Mouse (Mus musculus) cerebral cortex, adult 2 months (tissue): ENCODE data around the gene Ep300.

Experiments used
- WGBS: fragments of 180-500 bp; shearing (Covaris S2); methylation state at CpG from one replicate; pipeline ENCODE4 v1.1.7; 2018; 5-methylcytosine and 5-hydroxymethylcytosine counted together

The Ep300 gene

DNA sequence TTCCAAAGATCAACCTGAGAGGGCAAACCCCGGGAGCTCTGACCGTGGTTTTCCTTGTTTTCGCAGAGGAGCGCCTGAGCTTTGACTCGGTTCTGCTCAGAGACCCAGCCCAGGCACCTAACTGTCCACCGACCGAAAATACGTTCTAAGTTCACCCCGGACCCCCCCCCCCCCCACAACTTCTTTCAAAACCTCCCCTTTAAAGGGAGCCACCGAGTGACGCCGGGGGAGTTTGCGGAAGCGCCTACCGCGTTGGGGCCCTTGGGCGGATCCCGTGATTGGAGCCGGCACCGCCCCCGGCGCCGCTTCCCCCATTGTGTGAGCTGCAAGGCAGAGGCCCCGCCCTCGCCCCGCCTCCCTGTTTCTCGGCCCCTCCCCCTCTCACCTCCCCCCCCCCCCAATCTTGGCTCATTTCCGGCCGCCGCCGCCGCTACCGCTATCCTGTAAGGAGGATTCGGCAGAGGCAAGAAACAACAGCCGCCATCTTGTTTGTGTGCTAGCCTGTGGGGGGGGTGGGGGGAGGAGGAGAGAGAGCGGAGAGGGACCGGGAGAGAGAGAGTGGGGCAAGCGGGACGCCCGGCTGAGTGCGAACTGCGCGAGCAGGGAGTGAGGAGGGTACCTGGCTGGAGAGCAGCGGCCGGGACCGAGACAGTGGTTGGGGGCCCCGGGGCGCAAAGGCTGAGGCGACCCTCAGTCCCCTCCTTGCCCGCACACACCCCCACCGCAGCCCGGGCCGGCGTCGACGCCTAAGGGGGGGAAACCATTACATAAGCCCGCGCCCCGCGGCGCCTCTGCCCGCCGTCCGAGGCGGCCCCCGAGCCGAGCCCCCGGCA is at the start of gene Ep300:
Ep300 (plus strand) TSS at position 439 of the 833 bp plus-strand sequence.
- WGBS: under 1% methylated on average over 64 of the region's 68 CpGs

- 26% methylated on average over 9 of the region's 9 CpGs for WGBS
Measured at GRCm38 (mm10) chr15:81535881-81536351, 49.2 kb upstream of the Ep300 start.

GRCm38 (mm10) chr15:81538149-81538548 is 47.0 kb upstream of the Ep300 start:
- WGBS: 80% methylated on average over 4 of the region's 4 CpGs

DNA sequence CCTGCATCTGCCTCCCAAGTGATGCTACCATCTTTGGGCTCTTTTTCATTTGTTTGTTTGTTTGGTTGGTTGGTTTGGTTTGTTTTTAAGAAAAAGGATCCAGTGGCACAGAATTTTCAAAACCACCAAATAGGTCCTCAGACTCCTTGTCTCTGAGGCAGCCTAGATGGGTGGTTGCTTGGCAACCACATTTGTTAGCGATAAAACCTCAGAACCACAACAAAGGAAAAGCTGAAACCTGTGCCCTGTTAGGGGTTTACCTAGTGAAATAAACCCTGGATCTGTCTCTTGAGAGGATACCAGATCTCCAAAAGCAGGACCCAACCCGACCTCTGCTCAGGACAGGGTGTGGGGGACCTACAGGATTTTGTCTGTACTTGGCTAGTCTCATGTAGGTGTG is 45.6 kb upstream of the Ep300 start:
- 71% methylated on average over 2 of the region's 2 CpGs for WGBS

DNA sequence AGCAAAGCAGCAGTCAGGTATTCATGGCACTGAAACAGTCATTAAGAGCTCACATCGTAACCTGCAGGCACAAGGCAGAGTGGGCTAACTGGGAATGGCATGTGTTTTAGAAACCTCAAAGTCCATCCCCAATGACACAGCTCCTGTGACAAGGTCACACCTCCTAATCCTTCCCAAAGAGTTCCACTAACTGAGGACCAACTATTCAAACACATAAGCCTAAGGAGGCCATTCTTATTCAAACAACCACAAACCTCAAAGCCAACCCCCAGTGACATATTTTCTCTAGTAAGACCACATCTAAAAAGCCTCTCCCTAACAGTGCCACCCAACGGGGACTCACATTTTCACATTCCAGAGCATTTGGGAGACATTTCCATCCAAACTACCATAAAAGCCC is 40.2 kb upstream of the Ep300 start:
- WGBS: 97% methylated on average over 2 of the region's 2 CpGs

DNA sequence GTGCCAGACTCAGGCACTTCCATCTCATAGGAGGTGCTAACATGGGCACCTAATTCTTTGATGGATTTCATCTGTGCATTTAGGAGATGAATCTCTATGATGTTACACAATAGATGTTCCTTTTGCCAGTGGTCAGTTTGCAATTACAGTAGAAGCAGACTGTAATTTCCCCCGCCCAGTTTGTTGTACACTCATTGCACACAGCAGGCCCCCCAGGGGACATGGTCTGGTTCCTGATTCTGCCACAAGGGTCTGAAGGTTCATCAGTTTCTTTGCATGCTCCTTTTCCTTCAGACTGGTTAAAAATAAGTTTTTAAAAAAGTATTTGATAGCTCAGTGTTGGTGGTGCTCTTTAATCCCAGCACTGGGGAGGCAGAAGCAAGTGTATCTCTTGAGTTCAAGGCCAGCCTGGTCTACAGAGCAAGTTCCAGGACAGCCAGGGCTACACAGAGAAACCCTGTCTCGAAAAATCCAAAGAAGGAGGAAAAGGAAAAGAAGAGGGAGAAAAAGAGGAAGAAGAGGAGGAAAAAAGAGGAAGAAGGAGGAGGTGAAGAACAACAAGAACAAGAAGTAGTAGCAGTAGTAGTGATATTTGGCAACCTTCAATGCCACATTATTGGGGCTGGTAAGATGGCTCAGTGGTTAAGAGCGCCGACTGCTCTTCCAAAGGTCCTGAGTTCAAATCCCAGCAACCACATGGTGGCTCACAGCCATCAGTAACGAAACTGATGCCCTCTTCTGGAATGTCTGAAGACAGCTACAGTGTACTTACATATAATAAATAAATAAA is 39.6 kb upstream of the Ep300 start:
- WGBS: 88% methylated on average over 5 of the region's 5 CpGs

- 87% methylated on average over 1 of the region's 1 CpGs for WGBS
Measured at GRCm38 (mm10) chr15:81553455-81553854, 31.7 kb upstream of the Ep300 start.

DNA sequence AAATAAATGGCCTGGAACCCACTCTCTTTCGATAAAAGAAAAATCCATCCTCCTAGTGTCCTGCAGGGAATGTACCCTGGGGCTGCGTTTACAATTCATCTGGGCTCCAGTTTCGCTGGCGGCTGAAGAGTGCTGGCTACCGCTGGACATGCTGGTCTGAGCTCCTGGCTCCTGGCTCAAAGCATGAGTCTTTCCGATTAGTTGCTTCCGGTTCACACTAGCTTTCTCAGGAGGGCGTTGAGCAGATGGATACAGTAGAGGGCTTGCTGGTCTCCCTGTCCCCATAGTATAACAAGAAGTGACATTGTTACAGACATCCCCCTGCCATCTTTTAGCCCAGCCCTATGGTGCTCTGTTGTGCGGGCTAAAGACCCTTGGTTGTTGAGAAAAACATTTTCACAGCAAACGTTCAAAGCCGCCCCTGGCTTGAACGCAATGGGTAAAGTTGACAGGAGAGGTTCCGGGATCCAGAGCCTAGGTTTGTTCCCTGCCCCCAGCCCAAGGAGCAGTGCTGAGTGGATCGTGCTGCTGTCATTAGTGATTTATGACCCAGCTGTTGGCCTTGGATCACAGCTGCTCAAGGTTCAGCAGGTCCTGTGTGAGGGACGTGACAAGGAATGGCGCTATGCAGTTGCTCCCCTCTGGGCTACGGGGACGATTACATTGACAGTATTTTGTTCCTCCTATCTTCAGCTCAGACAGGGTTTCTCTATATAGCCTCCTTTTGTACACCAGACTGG is 30.4 kb upstream of the Ep300 start:
- WGBS: 80% methylated on average over 18 of the region's 18 CpGs

- WGBS: 94% methylated on average over 3 of the region's 3 CpGs
Measured at GRCm38 (mm10) chr15:81555986-81556385, 29.2 kb upstream of the Ep300 start.

- WGBS: 68% methylated on average over 3 of the region's 3 CpGs
Measured at GRCm38 (mm10) chr15:81561501-81561900, 23.6 kb upstream of the Ep300 start.

GRCm38 (mm10) chr15:81561996-81562395 is 23.2 kb upstream of the Ep300 start:
- 80% methylated on average over 9 of the region's 9 CpGs for WGBS

- WGBS: 69% methylated on average over 9 of the region's 9 CpGs
Measured at GRCm38 (mm10) chr15:81562491-81563488, 22.4 kb upstream of the Ep300 start.

DNA sequence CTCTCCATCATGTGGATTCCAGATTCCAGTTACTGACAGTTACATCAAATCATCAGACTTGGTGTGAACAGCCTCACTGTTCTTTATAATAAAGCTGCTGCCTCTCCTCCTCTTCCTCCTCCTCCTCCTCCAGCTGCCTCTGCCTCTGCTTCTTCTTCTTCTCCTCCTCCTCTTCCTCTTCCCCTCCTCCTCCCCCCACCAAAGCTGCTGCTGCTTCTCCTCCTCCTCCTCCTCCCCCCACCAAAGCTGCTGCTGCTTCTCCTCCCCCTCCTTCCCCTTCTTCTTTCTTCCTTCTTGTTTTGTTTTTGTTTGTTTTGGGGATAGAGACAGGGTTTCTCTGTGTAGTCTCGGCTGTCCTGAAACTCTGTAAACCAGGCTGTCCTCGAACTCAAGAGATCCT is 17.1 kb upstream of the Ep300 start:
- 42% methylated on average over 2 of the region's 2 CpGs for WGBS

- 38% methylated on average over 2 of the region's 2 CpGs for WGBS
Measured at GRCm38 (mm10) chr15:81568592-81568991, 16.6 kb upstream of the Ep300 start.

GRCm38 (mm10) chr15:81576961-81577360 is 8.2 kb upstream of the Ep300 start:
- 9% methylated on average over 3 of the region's 3 CpGs for WGBS

GRCm38 (mm10) chr15:81577743-81578165 is 7.4 kb upstream of the Ep300 start:
- WGBS: 96% methylated on average over 7 of the region's 7 CpGs

GRCm38 (mm10) chr15:81584466-81584865 is 685 bp upstream of the Ep300 start:
- 0% methylated on average over 3 of the region's 3 CpGs for WGBS

DNA sequence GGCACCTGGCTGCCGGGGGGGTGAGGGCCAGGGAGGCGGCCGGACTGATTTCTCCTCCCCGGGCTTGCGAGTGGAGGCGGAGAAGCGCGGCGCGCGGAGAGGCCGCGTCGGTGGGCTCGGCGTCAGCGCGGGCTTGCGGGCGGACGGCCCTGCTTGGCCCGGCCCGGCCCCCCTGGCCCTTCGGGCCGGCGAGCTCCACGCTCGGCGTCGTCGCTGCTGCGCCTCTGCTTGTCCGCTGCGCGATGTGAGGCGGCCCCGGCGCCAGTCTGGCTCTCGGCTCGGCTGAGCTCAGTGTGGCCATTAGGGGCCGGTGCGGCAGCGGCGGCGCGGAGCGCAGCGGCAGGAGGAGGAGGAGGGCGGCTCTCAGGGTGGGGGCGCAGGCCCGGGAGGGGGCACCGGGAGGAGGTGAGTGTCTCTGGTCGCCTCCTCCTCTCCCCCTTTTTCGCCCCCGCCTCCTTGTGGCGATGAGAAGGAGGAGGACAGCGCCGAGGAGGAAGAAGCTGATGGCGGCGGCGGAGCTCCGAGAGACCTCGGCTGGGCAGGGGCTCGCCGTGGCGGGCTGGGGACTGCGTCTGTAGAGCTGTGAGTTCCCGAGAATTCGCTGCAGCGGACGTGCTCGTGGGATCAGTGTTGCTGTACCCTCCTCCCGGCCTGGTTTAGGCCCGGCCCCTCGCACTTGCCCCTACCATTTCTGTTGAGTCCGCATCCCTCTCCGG is 753 bp downstream of the Ep300 start:
- WGBS: under 1% methylated on average over 75 of the region's 77 CpGs

DNA sequence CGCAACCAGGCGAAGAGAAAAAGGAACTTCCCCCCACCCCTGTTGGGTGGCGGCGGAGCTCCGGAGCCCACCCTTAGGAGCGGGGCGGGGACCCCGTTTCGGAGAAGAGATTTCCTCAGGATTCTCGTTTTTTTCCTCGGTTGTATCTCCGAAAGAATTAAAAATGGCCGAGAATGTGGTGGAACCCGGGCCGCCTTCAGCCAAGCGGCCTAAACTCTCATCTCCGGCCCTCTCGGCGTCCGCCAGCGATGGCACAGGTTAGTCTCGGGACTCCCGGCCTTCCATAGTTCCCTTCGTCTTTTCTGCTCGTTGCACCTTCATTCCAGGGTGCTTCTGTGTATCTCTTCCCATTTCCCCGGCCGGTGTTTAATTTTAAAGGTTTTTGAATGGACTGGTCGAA is 1.3 kb downstream of the Ep300 start:
- WGBS: under 1% methylated on average over 28 of the region's 28 CpGs

DNA sequence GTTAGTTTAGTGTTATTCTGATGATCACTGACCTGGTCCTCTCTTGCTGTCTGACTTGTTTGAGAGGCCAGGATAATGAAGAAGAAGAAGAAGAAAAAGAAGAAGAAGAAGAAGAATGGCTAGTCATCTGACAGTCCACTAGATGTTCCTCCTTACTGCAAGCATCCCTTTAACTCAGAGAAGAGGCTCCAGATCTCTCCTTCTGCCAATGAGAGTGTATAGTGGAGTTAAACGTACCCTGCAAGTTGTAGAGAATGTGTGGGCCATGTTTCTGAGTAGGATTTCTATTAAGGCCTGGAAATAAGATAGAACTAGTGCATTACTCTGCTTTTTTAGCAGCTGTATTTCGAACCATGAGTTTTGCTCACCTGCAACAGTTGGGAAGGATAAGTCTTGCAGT is 2.5 kb downstream of the Ep300 start:
- 26% methylated on average over 2 of the region's 2 CpGs for WGBS
